Mouse (Mus musculus): ENCODE results near the gene Fam196b.

- no peak for TF ChIP-seq CTCF (IDR thresholded peaks at IDR 0.05; ENCODE audit: low read depth)
- no peak for TF ChIP-seq EP300 (IDR thresholded peaks at IDR 0.05; ENCODE audit: low read depth)
Observed at GRCm38 (mm10) chr11:34467056-34467455, 152.4 kb downstream of the Fam196b start.
